Mouse (Mus musculus) adrenal gland, adult (tissue): ENCODE results near the gene Cacnb2.
"Not testable (repeated sequence)": the region's sequence is repeated elsewhere in the genome, so short reads cannot be mapped to it uniquely, and the experiment has no call there.

Source experiments
- DNase-seq, 2 experiments: peaks; one replicate each; pipeline ENCODE4 v3.0.0; 2022 to 2023; ENCODE audit warnings: low spot score in 1 of 2; ENCODE audit not compliant: inconsistent age in 2 of 2

Gene Cacnb2

GRCm38 (mm10) chr2:14656673-14657072 is 53.8 kb downstream of the Cacnb2 start:
- DNase-seq = no peak

- DNase-seq = no peak
Observed at GRCm38 (mm10) chr2:14657205-14657844, 54.4 kb downstream of the Cacnb2 start.

- no peak for DNase-seq
Observed at GRCm38 (mm10) chr2:14665213-14665612, 62.3 kb downstream of the Cacnb2 start.

- DNase-seq = no peak
Observed at GRCm38 (mm10) chr2:14672117-14672516, 69.2 kb downstream of the Cacnb2 start.

GRCm38 (mm10) chr2:14676885-14677516 is 74.1 kb downstream of the Cacnb2 start:
- DNase-seq = peak; percentile 49 to 91

GRCm38 (mm10) chr2:14684231-14684630 is 81.3 kb downstream of the Cacnb2 start:
- DNase-seq = no peak

- DNase-seq = peak in 1 of 2 experiments; percentile 77
Observed at GRCm38 (mm10) chr2:14702973-14703645, 100.2 kb downstream of the Cacnb2 start.

- no peak for DNase-seq
Observed at GRCm38 (mm10) chr2:14703676-14704075, 100.8 kb downstream of the Cacnb2 start.

GRCm38 (mm10) chr2:14710247-14710646 is 107.4 kb downstream of the Cacnb2 start:
- DNase-seq = no peak

GRCm38 (mm10) chr2:14711751-14712150 is 108.9 kb downstream of the Cacnb2 start:
- peak in 1 of 2 experiments; percentile 73 for DNase-seq

- no peak for DNase-seq
Observed at GRCm38 (mm10) chr2:14713049-14713448, 110.2 kb downstream of the Cacnb2 start.

- no peak for DNase-seq
Observed at GRCm38 (mm10) chr2:14716666-14717065, 113.8 kb downstream of the Cacnb2 start.

- no peak for DNase-seq
Observed at GRCm38 (mm10) chr2:14719119-14719718, 116.3 kb downstream of the Cacnb2 start.

GRCm38 (mm10) chr2:14725437-14725836 is 122.5 kb downstream of the Cacnb2 start:
- no peak for DNase-seq

- DNase-seq = not testable (repeated sequence)
Observed at GRCm38 (mm10) chr2:14726601-14727000, 123.7 kb downstream of the Cacnb2 start.

GRCm38 (mm10) chr2:14738927-14739326 is 136.0 kb downstream of the Cacnb2 start:
- peak in 1 of 2 experiments; percentile 19 for DNase-seq

GRCm38 (mm10) chr2:14739510-14739909 is 136.6 kb downstream of the Cacnb2 start:
- peak; percentile 21 to 60 for DNase-seq

- peak in 1 of 2 experiments; percentile 82 for DNase-seq
Observed at GRCm38 (mm10) chr2:14740359-14740758, 137.5 kb downstream of the Cacnb2 start.

- DNase-seq = peak in 1 of 2 experiments; percentile 79
Observed at GRCm38 (mm10) chr2:14744761-14745160, 141.9 kb downstream of the Cacnb2 start.

- DNase-seq = peak in 1 of 2 experiments; percentile 66
Observed at GRCm38 (mm10) chr2:14762846-14763245, 160.0 kb downstream of the Cacnb2 start.

- DNase-seq = no peak
Observed at GRCm38 (mm10) chr2:14763931-14764330, 161.0 kb downstream of the Cacnb2 start.

- peak; percentile 41 to 81 for DNase-seq
Observed at GRCm38 (mm10) chr2:14769448-14769847, 166.6 kb downstream of the Cacnb2 start.
